Mouse (Mus musculus): ENCODE measurements around the gene Prrt3.

The Prrt3 gene

DNA sequence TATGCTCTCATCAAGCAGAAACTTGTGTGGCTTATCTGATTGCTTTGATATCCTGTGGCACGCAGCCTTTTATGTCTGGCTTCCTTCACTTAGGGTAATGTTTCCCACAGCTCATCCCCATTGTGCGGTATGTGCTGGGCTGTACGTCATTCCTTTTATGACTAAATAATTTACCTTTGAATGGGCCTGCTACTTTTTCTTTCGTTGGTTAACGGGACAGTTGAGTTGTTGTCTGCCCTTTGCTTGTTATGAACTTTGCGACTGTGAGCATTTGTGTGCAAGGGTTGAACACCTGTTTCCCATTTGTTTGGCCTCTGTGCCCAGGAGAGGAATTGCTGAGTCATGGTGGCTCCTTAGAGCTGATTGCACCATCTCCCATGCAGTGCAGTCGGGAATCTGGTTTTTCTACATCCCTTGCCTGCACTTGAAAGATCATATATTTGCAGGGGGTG lies 14.6 kb downstream of the Prrt3 start:
- DNase-seq = no peak

- DNase-seq = peak; percentile 44
Observed at GRCm38 (mm10) chr6:113483729-113484128, 18.0 kb downstream of the Prrt3 start.

GRCm38 (mm10) chr6:113483100-113483615 lies 18.6 kb downstream of the Prrt3 start, which contains the start of gene Creld1:
Gene Creld1 (plus strand): TSS chr6:113483297.
- DNase-seq = peak; percentile 85

GRCm38 (mm10) chr6:113482477-113483099 lies 19.1 kb downstream of the Prrt3 start:
- DNase-seq = peak; percentile 49

DNA sequence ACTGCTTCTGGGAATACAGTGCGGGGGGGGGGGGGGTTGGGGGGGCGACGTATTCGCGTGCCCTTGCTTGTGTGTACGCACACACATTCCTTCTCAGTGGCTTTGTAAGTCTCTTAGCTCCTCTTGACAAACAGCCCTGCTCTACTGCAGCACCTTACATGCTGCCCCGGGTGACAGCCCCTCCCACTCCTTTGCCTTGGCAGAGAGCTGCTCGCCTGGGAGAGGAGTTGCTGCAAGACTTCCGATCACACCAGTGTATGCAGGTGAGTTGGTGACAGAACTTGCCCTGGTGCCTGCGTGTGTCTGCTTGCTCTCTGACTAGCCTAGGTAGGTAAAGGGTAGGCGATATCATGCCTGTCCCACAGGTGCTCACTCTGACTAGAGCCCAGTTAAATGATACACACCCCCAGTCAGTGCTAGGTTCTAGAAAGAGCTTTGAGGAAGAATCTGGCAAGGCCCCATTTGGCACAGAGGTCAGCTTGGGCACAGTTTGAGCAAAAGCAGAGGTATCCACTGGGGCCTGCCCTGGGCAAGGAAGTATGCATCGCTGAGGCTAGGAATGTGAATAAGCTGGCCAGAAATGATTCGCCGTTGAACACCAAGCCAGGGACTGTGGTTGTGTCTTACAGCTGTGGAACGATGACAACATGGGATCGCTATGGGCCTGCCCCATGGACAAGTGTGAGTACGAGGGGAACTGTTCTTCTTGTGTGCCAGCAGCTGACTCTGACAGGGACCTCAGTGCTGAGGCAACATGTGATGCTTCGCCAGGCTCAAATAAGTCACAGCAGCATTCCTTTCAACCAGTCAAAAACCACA lies 21.0 kb downstream of the Prrt3 start:
- no peak for DNase-seq

- no peak for DNase-seq
Observed at GRCm38 (mm10) chr6:113478906-113479305, 22.8 kb downstream of the Prrt3 start.

- no peak for DNase-seq
Observed at GRCm38 (mm10) chr6:113477353-113477752, 24.4 kb downstream of the Prrt3 start.

DNA sequence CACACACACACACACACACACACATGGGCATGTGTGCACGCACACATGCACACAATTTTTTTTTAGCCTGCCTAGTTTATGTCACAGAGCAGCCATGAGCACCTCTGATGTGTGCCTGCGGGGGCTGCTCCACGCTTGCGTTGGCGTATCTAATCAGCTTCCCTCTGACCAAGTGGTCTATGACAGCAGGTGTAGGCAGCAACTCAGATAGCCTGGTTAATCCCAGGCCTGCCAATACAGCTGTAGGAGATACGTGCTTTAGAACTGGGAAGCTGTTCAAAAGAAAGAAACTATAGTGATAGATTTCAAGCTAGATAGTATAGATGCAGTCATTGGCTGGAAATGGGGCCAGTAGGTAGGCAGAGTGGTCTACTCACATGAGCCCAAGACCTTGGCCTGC lies 28.0 kb downstream of the Prrt3 start:
- no peak for DNase-seq

DNA sequence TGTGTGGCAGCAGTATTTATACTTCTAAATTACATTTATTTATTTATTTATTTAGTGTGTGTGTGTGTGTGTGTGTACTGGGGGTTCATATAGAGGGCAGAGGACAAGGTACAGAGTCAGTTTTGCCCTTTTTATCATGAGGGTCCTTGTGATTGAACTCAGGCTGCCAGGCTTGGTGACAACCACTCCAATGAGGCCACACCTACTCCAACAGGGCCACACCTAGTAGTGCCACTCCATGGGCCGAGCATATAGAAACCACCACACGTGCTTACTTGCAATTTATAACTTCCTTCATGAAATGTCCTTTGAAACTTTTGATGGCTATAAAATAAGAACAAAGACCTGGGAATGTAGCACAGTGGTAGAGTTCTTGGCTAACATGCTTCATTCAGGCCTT lies 28.5 kb downstream of the Prrt3 start:
- DNase-seq = no peak

DNA sequence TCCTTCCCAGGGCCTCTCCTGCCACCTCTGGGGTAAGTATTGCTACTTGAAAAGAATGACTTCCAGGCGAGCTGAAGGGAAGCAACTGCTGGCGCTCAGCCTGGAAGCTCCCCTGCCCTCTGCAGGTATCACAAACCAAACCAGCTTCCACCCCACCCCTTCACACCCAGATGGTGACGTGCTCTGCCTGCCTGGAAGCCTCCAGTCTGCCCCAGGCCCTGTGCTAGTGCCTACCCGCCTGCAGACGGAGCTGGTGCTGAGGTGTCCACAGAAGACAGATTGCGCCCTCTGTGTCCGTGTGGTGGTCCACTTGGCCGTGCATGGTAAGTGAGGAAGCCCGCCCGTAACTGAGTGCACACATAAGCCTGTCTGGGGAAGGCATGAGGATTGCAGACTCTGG lies 29.7 kb downstream of the Prrt3 start:
- no peak for DNase-seq

GRCm38 (mm10) chr6:113471297-113471936 lies 30.3 kb downstream of the Prrt3 start, which contains the start of gene Il17rc:
Gene Il17rc (plus strand): TSS chr6:113471427.
- no peak for DNase-seq

DNA sequence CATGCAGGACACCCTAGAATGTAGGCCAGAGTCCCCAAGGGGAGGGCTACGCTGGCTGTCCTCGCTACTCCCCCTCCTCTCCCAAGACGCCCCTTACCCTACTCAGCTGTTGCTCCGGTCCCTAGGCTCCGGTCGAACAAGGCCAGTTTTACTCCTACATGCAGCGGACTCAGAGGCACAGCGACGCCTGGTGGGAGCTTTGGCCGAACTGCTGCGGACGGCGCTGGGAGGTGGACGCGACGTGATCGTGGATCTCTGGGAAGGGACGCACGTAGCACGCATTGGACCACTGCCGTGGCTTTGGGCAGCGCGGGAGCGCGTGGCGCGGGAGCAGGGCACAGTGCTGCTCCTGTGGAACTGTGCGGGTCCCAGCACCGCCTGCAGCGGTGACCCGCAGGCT lies 32.3 kb downstream of the Prrt3 start:
- DNase-seq = peak; percentile 80

DNA sequence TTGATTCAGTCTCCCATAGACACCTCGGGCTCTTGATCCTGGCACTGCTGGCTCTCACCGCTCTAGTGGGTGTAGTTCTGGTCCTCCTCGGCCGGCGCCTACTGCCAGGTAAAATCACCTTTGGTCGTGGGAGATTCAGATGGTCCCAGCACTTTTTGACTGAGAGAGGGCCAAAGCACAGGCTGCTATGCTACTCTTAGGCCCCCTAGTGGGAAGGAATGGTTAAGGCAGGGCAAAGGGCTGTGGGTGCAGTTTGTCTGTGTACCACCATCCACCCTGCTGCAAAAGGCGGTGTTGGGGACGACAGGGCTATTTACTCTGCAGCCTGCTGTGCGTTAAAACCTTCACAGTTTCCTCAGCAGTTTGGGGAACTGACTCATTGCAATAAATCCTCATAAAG lies 32.7 kb downstream of the Prrt3 start:
- peak; percentile 56 for DNase-seq

GRCm38 (mm10) chr6:113468512-113468911 lies 33.2 kb downstream of the Prrt3 start:
- DNase-seq = no peak

DNA sequence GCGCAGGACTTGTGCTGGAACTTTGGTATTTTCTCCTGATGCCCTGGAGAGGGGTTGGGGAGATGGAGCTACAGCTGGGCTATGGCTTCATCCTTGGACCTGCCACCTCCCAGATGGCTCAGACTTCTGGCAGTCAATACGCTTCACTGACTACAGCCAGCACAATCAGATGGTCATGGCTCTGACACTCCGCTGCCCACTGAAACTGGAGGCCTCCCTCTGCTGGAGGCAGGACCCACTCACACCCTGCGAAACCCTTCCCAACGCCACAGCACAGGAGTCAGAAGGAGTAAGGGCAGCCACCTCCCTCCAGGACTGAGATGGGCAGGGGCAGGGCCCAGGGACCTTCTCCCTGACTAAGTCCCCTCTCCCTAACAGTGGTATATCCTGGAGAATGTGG lies 36.1 kb downstream of the Prrt3 start:
- DNase-seq = no peak

- no peak for DNase-seq
Observed at GRCm38 (mm10) chr6:113464040-113464439, 37.7 kb downstream of the Prrt3 start.

DNA sequence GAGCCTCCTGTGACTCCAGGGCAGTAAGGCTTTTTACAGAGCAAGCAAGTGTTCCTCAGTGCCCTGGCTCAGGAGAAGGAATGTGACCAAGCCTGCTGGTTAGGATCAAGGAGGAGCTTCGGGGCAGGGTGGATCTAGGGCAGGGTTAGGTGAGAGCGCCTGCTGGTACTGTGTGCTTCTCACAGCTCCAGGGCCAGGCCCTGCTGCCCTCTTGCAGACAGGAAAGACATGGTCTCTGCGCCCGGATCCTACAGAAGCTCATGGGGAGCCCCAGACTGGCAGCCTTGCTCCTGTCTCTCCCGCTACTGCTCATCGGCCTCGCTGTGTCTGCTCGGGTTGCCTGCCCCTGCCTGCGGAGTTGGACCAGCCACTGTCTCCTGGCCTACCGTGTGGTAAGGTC lies 43.1 kb downstream of the Prrt3 start:
- no peak for DNase-seq

DNA sequence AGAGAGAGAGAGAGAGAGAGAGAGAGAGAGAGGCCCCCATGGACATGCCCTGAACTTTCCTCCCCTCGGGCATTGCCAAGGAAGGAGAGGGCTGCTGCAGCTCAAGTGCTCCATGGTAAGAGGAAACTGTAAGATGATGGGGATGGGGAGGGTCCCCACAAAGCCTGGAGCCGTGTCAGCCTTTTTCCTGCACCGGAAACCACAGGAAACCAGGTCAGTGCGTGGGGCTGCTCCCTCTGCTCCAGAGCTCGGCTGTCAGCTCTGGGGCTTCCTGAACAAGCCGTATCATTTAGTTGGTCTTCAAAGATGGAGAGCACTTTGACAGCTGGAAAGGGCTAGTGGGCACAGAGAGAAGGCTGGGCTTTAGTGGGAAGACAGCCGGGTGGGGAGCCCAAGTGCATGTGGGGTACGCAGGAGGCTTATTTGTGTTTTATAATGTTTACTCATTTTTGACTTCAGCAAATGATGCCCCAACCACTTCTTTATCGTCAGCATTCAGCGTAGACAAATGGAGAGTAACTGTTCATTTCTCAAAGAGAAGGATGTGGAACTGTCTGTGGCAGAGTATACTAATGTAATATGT lies 43.7 kb downstream of the Prrt3 start, which contains the start of gene Il17re:
Gene Il17re (plus strand): TSS at position 533 of the 583 bp plus-strand sequence.
- no peak for DNase-seq

DNA sequence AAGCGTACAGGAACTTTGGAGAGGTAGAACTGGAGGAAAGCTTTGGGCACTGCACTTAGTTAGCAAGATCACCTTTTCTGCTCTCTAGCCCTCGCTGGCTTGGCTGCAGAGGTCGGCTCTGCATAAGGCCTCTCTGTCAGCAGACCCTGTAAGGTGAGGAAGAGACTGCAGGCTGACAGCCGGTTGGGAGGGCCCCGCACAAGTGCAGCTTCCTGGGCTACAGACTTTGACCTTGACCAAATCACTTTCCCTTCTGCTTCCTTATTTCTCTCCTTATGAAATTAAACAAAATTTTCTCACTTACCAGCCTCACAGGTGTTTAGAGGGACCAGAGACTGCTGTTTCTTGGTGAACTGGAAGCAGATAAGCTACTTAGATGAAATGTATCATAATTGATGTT lies 46.7 kb downstream of the Prrt3 start:
- DNase-seq = no peak

- no peak for DNase-seq
Observed at GRCm38 (mm10) chr6:113451839-113452238, 49.9 kb downstream of the Prrt3 start.

DNA sequence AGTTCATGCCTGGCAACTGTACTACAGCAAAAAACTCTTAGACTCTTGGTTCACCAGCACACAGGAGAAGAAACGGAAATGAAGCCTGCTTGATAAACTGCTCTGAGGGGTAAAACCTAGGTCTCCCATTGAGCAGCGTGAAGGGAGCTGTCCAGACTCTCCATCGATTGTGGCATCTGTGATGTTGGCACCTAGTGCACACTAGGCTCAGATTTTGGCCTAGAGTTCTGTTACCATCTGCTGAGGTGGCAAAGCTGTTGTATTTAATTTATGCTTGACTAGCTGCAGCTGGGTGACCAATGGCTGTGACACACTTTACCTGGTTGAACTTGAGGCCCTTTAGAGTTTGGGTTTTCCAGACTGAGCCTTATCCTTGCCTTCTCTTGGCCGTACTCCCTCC lies 54.1 kb downstream of the Prrt3 start:
- DNase-seq = no peak

- no peak for DNase-seq
Observed at GRCm38 (mm10) chr6:113444207-113444965, 57.3 kb downstream of the Prrt3 start.
